Mouse (Mus musculus) frontal cortex, postnatal 10 days (tissue): ENCODE results near the gene Tmem235.

Experiments used
- DNase-seq, 2 experiments: peaks; one replicate each; pipeline ENCODE4 v3.0.0; 2022; ENCODE audit warnings: low spot score in 2 of 2, mixed read lengths in 1 of 2

Gene Tmem235

GRCm38 (mm10) chr11:117890519-117891282 is 30.1 kb downstream of the Tmem235 start:
- DNase-seq: no peak

GRCm38 (mm10) chr11:117891581-117892175 is 31.1 kb downstream of the Tmem235 start:
- no peak for DNase-seq

- DNase-seq: no peak
Observed at GRCm38 (mm10) chr11:117892199-117892598, 31.6 kb downstream of the Tmem235 start.

- no peak for DNase-seq
Observed at GRCm38 (mm10) chr11:117894676-117895075, 34.1 kb downstream of the Tmem235 start.

GRCm38 (mm10) chr11:117896533-117896932 is 36.0 kb downstream of the Tmem235 start:
- no peak for DNase-seq

- no peak for DNase-seq
Observed at GRCm38 (mm10) chr11:117902282-117902681, 41.7 kb downstream of the Tmem235 start.

GRCm38 (mm10) chr11:117904442-117904841 is 43.9 kb downstream of the Tmem235 start:
- no peak for DNase-seq

GRCm38 (mm10) chr11:117909337-117909736 is 48.8 kb downstream of the Tmem235 start:
- no peak for DNase-seq

- peak in 1 of 2 experiments; percentile 72 for DNase-seq
Observed at GRCm38 (mm10) chr11:117912684-117913352, 52.3 kb downstream of the Tmem235 start.

GRCm38 (mm10) chr11:117914531-117914930 is 54.0 kb downstream of the Tmem235 start:
- DNase-seq: no peak
